Mouse (Mus musculus): ENCODE measurements at regions not wholly inside any gene's neighbourhood (a gene's known extent, or its start where the extent isn't known, plus 50 kb on each side); places are given as distances from the start of the nearest gene placed in this dataset.
A peak's percentile ranks its signal among the peaks of the same experiment; 100 is the strongest.

- DNase-seq: peak; percentile 17
Observed at GRCm38 (mm10) chr6:11404101-11404500, 503.2 kb downstream of the Ndufa4 start.

- no peak for DNase-seq
Observed at GRCm38 (mm10) chr6:11359088-11359487, 548.2 kb downstream of the Ndufa4 start.

DNA sequence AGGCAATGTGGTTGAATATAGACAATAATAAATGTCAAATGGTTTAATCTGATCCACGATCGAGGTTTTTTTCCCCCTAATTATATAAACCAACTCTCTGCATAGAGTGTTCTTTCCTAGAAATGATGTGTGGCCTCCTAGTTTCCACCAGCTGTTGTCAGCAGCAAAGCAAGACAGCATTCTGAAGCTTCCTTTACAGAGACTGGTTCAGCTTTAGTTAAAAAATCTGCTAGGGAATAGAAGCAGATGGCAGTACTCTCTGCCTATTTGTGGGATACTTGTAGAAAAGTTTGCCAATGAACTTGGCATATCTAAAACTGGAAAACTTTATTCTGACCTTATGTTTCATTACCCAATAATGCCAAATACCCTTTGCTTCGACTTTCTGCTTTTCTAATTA, 553.7 kb downstream of the Ndufa4 start:
- no peak for DNase-seq

DNA sequence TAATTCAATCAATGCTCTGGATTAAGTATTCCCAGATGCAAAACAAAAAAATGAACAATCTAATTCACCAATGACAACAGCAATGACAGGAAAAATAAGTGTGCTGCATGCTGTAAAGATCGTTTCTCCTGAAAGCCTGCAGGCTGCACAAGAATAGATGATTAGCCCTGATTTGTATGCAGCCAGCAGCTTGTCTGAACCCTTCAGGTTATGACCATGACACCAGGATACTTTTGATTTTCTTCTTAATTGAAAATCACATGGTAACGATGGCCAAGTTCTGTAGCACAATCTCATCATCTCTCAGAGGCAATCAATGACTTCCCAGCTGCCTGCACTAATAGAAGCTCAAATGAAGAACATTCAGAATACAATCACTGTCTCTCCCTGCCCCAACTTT, 573.2 kb downstream of the Ndufa4 start:
- DNase-seq: no peak

- no peak for DNase-seq
Observed at GRCm38 (mm10) chr6:11313744-11314143, 593.6 kb downstream of the Ndufa4 start.

- DNase-seq: no peak
Observed at GRCm38 (mm10) chr6:11305979-11306534, 601.2 kb downstream of the Ndufa4 start.

- DNase-seq: no peak
Observed at GRCm38 (mm10) chr6:11283990-11284389, 623.3 kb downstream of the Ndufa4 start.

GRCm38 (mm10) chr6:11275214-11275613, 632.1 kb downstream of the Ndufa4 start:
- no peak for DNase-seq

Measured in cerebellum, adult 9-11 months (tissue).